Mouse (Mus musculus): ENCODE measurements around the gene Pdgfa. TPM values are rescaled to one million over a fixed set of nuclear protein-coding genes. Genes with fewer than 3 reads are reported as not detected.

Gene Pdgfa
- polyA plus RNA-seq, 1 experiment from 2014 or later: 29.3 TPM

DNA sequence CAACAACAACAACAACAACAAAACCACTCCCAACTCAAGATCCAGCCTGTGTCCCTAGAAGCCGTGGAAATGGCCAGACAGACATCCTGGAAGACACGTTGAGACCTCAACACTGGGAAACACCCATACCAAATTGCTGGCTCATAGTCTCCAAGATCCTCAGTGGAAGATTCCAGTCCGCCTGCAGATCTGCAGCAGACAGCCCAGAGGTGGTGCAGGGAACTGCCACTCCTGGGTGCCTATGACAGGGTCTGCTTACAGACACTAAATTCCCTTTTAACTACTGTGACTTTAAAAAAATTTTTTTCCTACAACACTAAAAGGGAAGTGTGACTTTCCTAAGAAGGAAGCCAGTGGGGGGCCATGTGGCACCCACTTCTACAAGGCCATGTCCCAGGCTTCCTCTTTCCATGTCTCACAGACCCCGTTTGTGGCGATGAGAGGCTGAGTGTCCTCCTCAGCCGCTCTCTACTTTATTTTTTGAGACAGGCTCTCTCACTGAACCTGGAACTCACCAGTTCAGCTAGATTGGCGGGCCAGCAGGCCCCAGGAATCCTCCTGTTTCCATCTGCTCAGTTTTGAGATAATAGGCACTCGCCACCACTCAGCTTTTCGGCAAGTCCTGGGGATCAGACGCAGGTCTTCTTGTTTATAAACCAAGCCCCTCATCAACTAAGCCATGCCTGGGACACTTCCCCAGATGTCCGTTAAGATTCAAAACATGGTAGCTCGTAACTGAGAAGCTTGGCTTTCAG is 27.4 kb upstream of the Pdgfa start:
- peaks cover 4% of the 10 kb centered on the region; the same call in 1 of the 2 replicates for H3K4me1 ChIP-seq (ENCODE audit: control insufficient read depth, insufficient read depth, low read length)
- no peak for ATAC-seq (replicated peaks; ENCODE audit: insufficient number of reproducible peaks, low FRiP score, low TSS enrichment)
- no peaks in the 10 kb centered on the region for H3K9me3 ChIP-seq (replicated peaks; ENCODE audit: control insufficient read depth, low read length)
- H3K27me3 ChIP-seq (ENCODE audit: control insufficient read depth, insufficient read depth, low read length): no peaks in the 10 kb centered on the region
- H3K36me3 ChIP-seq (ENCODE audit: control insufficient read depth, insufficient read depth, low read length): no peaks in the 10 kb centered on the region
- no peak overlapping the region for H3K27ac ChIP-seq (ENCODE audit: low read depth, low read length)
- H3K9ac ChIP-seq (ENCODE audit: low read depth, low read length): no peak overlapping the region
- 43% methylated on average over 12 of the region's 12 CpGs for WGBS (ENCODE audit: insufficient replicate concordance)
- no peak overlapping the region for H3K4me2 ChIP-seq
- H3K4me3 ChIP-seq (ENCODE audit: low read depth, low read length): no peak overlapping the region

GRCm38 (mm10) chr5:139020595-139020994 is 23.4 kb upstream of the Pdgfa start:
- ATAC-seq (replicated peaks; ENCODE audit: insufficient number of reproducible peaks, low FRiP score, low TSS enrichment): no peak
- Histone ChIP-seq H3K4me2 (no peak overlapping the region), H3K36me3 (ENCODE audit: control insufficient read depth, insufficient read depth, low read length) (no peaks in the 10 kb centered on the region), H3K4me3 (ENCODE audit: low read depth, low read length) (no peak overlapping the region), H3K27ac (ENCODE audit: low read depth, low read length) (no peak overlapping the region), H3K9me3 (replicated peaks; ENCODE audit: control insufficient read depth, low read length) (no peaks in the 10 kb centered on the region), H3K27me3 (ENCODE audit: control insufficient read depth, insufficient read depth, low read length) (no peaks in the 10 kb centered on the region), H3K9ac (ENCODE audit: low read depth, low read length) (no peak overlapping the region), H3K4me1 (ENCODE audit: control insufficient read depth, insufficient read depth, low read length) (peaks cover 10% of the 10 kb centered on the region)
- WGBS (ENCODE audit: insufficient replicate concordance): 77% methylated on average over 6 of the region's 6 CpGs

GRCm38 (mm10) chr5:139017371-139018124 is 20.4 kb upstream of the Pdgfa start:
- Histone ChIP-seq H3K27ac (ENCODE audit: low read depth, low read length) (no peak overlapping the region), H3K9me3 (replicated peaks; ENCODE audit: control insufficient read depth, low read length) (no peaks in the 10 kb centered on the region), H3K27me3 (ENCODE audit: control insufficient read depth, insufficient read depth, low read length) (no peaks in the 10 kb centered on the region), H3K9ac (ENCODE audit: low read depth, low read length) (no peak overlapping the region), H3K4me2 (no peak overlapping the region), H3K36me3 (ENCODE audit: control insufficient read depth, insufficient read depth, low read length) (no peaks in the 10 kb centered on the region), H3K4me1 (ENCODE audit: control insufficient read depth, insufficient read depth, low read length) (peaks cover 6% of the 10 kb centered on the region; the same call in 1 of the 2 replicates), H3K4me3 (ENCODE audit: low read depth, low read length) (no peak overlapping the region)
- 65% methylated on average over 15 of the region's 15 CpGs for WGBS (ENCODE audit: insufficient replicate concordance)
- no peak for ATAC-seq (replicated peaks; ENCODE audit: insufficient number of reproducible peaks, low FRiP score, low TSS enrichment)

GRCm38 (mm10) chr5:139015097-139015496 is 17.9 kb upstream of the Pdgfa start:
- Histone ChIP-seq H3K4me1 (ENCODE audit: control insufficient read depth, insufficient read depth, low read length) (peaks cover 9% of the 10 kb centered on the region; the same call in 1 of the 2 replicates), H3K9ac (ENCODE audit: low read depth, low read length) (no peak overlapping the region), H3K27me3 (ENCODE audit: control insufficient read depth, insufficient read depth, low read length) (no peaks in the 10 kb centered on the region), H3K27ac (ENCODE audit: low read depth, low read length) (no peak overlapping the region), H3K4me3 (ENCODE audit: low read depth, low read length) (no peak overlapping the region), H3K4me2 (no peak overlapping the region), H3K9me3 (replicated peaks; ENCODE audit: control insufficient read depth, low read length) (no peaks in the 10 kb centered on the region), H3K36me3 (ENCODE audit: control insufficient read depth, insufficient read depth, low read length) (no peaks in the 10 kb centered on the region)
- WGBS (ENCODE audit: insufficient replicate concordance): 44% methylated on average over 3 of the region's 3 CpGs
- ATAC-seq (replicated peaks; ENCODE audit: insufficient number of reproducible peaks, low FRiP score, low TSS enrichment): no peak; the same call in 1 of the 2 replicates

DNA sequence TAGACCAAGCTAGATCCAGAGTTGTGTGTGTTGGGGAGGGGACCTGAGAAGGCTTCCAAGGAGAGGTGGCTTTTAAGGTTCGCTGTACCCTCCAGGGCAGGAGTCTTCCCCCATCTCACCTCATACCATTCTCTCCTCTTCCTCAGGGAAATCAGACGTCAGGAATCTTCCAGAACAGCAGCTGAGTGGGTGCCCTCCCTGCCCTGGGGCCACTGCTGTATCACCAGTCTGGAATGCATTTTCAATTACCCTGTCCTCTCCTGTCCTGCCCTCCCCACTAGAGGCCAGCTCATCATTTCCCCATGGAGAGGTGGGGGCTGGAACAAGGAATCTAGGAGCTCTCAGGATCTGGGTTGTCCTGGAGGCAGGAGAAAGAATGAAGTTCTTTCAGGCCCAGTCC is 13.5 kb upstream of the Pdgfa start:
- Histone ChIP-seq H3K4me1 (ENCODE audit: control insufficient read depth, insufficient read depth, low read length) (0 out of 2 replicates have a peak, but pooled peaks cover 3% of the 10 kb centered on the region), H3K9ac (ENCODE audit: low read depth, low read length) (no peak overlapping the region), H3K27me3 (ENCODE audit: control insufficient read depth, insufficient read depth, low read length) (peaks cover 3% of the 10 kb centered on the region; the same call in 1 of the 2 replicates), H3K4me3 (ENCODE audit: low read depth, low read length) (no peak overlapping the region), H3K27ac (ENCODE audit: low read depth, low read length) (no peak overlapping the region), H3K4me2 (no peak overlapping the region), H3K9me3 (replicated peaks; ENCODE audit: control insufficient read depth, low read length) (no peaks in the 10 kb centered on the region), H3K36me3 (ENCODE audit: control insufficient read depth, insufficient read depth, low read length) (no peaks in the 10 kb centered on the region)
- ATAC-seq (replicated peaks; ENCODE audit: insufficient number of reproducible peaks, low FRiP score, low TSS enrichment): no peak
- WGBS (ENCODE audit: insufficient replicate concordance): 59% methylated on average over 2 of the region's 2 CpGs

GRCm38 (mm10) chr5:139007141-139007775 is 10.1 kb upstream of the Pdgfa start:
- Histone ChIP-seq H3K9me3 (replicated peaks; ENCODE audit: control insufficient read depth, low read length) (no peaks in the 10 kb centered on the region), H3K9ac (ENCODE audit: low read depth, low read length) (no peak overlapping the region), H3K4me2 (no peak overlapping the region), H3K4me3 (ENCODE audit: low read depth, low read length) (no peak overlapping the region), H3K36me3 (ENCODE audit: control insufficient read depth, insufficient read depth, low read length) (no peaks in the 10 kb centered on the region), H3K27me3 (ENCODE audit: control insufficient read depth, insufficient read depth, low read length) (peaks cover 3% of the 10 kb centered on the region; the same call in 1 of the 2 replicates), H3K4me1 (ENCODE audit: control insufficient read depth, insufficient read depth, low read length) (0 out of 2 replicates have a peak, but pooled peaks cover 3% of the 10 kb centered on the region), H3K27ac (ENCODE audit: low read depth, low read length) (no peak overlapping the region)
- ATAC-seq (replicated peaks; ENCODE audit: insufficient number of reproducible peaks, low FRiP score, low TSS enrichment): no peak
- WGBS (ENCODE audit: insufficient replicate concordance): 55% methylated on average over 4 of the region's 4 CpGs

- Histone ChIP-seq H3K4me3 (ENCODE audit: low read depth, low read length) (no peak overlapping the region), H3K9me3 (replicated peaks; ENCODE audit: control insufficient read depth, low read length) (peaks cover 4% of the 10 kb centered on the region; the same call in 1 of the 2 replicates), H3K9ac (ENCODE audit: low read depth, low read length) (no peak overlapping the region), H3K36me3 (ENCODE audit: control insufficient read depth, insufficient read depth, low read length) (no peaks in the 10 kb centered on the region), H3K27ac (ENCODE audit: low read depth, low read length) (no peak overlapping the region), H3K27me3 (ENCODE audit: control insufficient read depth, insufficient read depth, low read length) (peaks cover 5% of the 10 kb centered on the region; the same call in 1 of the 2 replicates), H3K4me2 (no peak overlapping the region), H3K4me1 (ENCODE audit: control insufficient read depth, insufficient read depth, low read length) (no peaks in the 10 kb centered on the region)
- WGBS (ENCODE audit: insufficient replicate concordance): 72% methylated on average over 6 of the region's 6 CpGs
- ATAC-seq (replicated peaks; ENCODE audit: insufficient number of reproducible peaks, low FRiP score, low TSS enrichment): no peak
Measured at GRCm38 (mm10) chr5:139004588-139004987, 7.4 kb upstream of the Pdgfa start.

GRCm38 (mm10) chr5:138999716-139000115 is 2.5 kb upstream of the Pdgfa start:
- Histone ChIP-seq H3K4me2 (no peak overlapping the region), H3K4me1 (ENCODE audit: control insufficient read depth, insufficient read depth, low read length) (peaks cover 34% of the 10 kb centered on the region), H3K36me3 (ENCODE audit: control insufficient read depth, insufficient read depth, low read length) (no peaks in the 10 kb centered on the region), H3K4me3 (ENCODE audit: low read depth, low read length) (no peak overlapping the region), H3K27me3 (ENCODE audit: control insufficient read depth, insufficient read depth, low read length) (peaks cover 39% of the 10 kb centered on the region), H3K9ac (ENCODE audit: low read depth, low read length) (no peak overlapping the region), H3K27ac (ENCODE audit: low read depth, low read length) (no peak overlapping the region), H3K9me3 (replicated peaks; ENCODE audit: control insufficient read depth, low read length) (peaks cover 4% of the 10 kb centered on the region; the same call in 1 of the 2 replicates)
- ATAC-seq (replicated peaks; ENCODE audit: insufficient number of reproducible peaks, low FRiP score, low TSS enrichment): no peak
- WGBS (ENCODE audit: insufficient replicate concordance): 73% methylated on average over 7 of the region's 7 CpGs
